Mouse (Mus musculus): ENCODE measurements around the gene Tmem145. TPM values are rescaled to one million over a fixed set of nuclear protein-coding genes. Genes with fewer than 3 reads are reported as not detected.
"Not testable (repeated sequence)": the region's sequence is repeated elsewhere in the genome, so short reads cannot be mapped to it uniquely, and the experiment has no call there.

The Tmem145 gene
- total RNA-seq, 2 experiments from 2014 or later: not detected

DNA sequence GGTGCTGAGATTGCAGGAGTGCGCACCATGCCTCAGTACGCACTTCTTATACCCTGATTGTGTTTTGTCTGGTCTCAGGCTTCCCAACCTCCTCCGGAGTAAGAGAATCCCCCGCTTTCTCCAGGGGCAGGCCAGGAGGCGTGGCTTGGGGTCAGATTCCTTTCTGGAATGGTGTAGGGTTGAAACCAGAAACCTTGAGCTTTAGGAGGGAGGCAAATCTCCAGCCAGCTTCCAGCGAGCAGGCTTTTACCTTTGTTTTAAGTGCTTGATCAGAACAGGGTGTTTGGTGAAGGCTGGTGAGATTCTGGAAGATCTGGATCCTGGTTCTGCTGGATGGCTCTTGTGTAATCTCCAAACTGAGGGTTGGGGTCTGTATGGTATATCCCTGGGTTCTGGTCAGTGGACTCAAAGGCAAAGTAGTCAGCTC, 16.2 kb downstream of the Tmem145 start:
- peak; percentile 49 for DNase-seq

DNA sequence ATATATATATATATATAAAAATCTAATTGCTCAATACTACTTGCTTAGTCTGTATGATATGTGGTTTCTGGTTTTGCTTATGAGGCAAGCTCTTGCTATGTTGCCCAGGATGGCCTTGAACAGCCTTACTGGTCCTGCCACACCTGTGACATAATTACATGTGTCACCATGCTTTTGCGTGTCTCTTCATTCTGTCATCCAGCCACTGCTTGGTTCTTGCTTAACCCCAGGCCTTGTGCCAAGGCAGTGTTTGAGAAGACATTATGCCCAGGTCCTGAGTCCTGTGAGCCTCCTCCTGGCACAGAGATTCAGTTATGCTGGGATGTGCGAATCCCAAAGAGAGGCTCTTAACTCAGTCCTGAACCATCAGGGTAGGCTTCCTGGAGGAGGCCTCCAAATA, 17.3 kb downstream of the Tmem145 start:
- DNase-seq: no peak

DNA sequence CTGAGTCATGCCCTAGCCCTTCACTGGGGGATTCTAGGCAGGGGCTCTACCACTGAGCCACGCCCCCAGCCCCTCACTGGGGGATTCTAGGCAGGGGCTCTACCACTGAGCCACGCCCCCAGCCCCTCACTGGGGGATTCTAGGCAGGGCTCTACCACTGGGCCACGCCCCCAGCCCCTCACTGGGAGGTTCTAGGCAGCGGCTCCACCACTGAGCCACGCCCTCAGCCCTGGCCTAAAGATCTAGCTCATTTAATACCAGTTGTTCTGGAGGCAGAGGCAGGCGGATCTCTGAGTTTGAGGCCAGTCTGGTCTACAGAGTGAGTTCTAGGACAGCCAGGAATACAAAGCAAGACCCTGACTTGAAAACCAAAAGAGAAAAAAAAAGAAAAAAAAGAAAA, 19.5 kb downstream of the Tmem145 start:
- not testable (repeated sequence) for DNase-seq

DNA sequence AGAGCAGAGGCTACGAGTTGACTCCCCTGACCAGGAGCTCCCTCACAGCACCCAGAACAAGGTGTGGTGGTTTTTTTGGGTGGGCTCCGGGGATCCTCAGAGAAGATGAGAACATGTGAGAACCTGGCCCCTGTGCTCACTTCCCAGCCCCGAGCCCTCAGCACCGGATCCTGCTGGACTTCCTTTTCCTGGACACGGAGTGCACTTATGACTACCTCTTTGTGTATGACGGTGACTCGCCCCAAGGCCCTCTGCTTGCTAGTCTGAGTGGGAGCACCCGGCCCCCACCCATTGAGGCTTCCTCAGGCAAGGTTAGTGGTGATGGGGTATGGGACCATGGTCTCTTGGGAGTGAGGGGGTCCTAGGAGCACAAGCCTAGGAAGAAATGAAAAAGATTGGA, 20.3 kb downstream of the Tmem145 start:
- no peak for DNase-seq

DNA sequence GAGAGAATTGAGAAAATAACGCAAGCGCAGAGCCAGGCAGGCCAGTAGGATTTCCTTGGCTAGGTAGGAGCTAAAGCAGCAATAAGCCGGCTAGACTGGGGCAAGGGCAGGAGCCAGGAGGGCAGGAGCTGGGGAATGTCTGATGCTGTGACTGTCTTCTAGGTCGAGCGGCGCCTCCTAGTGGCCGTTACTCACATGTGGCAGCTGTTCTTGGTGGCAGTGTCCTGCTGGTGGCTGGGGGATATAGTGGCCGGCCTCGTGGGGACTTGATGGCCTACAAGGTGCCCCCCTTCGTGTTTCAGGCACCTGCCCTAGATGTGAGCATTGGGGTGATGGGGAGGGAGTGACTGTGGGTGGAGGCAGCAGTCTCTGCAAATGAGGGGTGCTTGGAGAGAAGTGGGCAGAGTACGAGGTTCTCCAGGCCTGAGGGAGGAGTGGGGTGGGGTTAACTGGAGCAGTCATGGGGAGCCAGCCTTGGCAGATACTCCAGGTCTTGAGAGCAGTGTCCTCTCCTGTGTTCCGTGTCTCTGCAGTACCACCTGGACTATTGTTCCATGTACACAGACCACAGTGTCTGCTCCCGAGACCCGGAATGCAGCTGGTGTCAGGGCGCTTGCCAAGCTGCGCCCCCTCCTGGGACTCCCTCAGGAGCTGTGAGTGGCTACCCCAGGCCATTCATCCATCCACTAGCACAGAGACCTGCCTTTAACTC, 27.8 kb downstream of the Tmem145 start:
- DNase-seq: peak; percentile 78

DNA sequence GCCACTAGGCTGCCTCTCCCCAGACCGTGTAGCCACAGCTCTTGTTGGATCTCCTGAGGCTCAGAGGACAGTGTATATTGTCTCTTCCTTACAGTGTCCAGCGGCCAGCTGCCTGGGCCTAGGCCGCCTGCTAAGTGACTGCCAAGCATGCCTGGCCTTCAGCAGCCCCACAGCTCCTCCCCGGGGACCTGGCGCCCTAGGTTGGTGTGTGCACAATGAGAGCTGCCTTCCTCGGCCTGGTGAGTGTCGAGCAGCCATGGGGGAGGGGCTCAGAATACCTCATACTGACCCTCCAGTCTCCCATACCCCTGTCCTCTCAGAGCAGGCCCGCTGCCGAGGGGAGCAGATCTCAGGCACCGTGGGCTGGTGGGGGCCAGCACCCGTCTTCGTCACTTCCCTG, 28.6 kb downstream of the Tmem145 start:
- DNase-seq: no peak

DNA sequence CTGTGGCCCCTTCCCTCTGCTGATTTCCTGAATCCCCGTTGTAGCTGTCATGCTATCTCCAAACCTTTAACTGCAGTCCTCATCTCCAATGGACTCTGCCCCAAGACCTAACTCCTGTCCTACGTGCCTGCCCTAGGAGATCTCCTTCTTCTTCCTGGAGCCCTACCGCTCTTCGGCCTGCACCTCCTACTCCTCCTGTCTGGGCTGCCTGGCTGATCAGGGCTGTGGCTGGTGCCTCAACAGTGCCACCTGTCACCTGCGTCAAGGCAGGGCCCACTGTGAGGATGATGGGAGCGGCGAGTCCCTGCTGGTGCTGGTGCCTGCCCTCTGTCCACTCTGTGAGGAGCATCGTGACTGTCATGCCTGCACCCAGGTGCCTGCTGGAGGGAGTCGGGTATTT, 33.4 kb downstream of the Tmem145 start:
- no peak for DNase-seq

DNA sequence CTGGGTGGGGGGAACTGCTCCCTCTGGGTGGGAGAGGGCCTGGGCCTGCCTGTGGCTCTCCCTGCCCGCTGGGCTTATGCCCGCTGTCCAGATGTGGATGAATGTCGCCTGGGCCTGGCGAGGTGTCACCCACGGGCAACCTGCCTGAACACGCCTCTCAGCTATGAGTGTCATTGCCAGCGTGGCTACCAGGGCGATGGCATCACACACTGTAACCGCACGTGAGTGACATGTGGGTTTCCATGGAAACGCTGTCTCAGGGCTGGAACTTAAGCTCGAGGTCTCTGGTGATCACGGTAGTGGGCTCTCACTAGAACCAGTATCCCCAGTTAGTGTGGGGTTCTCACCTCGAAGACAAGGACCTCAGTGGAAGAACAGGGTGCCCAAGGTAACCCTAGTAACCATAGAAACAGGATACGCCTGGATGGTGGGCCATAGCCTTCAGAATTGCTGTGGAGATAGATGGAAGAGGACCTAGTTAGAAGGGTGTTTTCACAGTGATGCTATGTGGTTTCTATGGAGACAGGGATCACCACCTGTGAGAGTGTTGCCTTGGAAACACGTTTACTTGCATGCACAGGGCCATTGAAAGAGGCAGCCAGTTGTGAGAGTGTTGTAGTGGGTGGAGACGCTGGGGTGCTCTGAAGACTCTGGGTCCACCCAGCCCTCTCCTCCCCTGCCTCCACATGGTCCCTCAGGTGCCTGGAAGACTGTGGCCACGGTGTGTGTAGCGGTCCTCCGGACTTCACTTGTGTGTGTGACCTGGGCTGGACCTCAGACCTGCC, 35.3 kb downstream of the Tmem145 start:
- DNase-seq: no peak

DNA sequence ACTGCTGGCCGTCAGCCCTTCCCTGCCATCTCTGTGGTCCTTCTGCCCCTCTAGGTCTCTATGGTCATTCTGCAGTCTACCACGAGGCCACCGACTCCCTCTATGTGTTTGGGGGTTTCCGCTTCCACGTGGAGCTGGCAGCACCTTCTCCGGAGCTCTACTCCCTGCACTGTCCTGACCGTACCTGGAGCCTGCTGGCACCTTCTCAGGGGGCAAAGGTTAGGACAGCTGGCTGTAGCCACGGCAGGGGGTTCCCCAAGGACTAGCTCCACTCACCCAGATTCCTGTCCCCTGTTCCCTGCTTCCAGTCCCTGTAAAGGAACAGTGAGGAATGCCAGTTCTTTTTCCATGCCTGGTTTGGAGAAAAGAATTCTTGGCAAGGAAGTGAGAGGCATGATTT, 43.0 kb downstream of the Tmem145 start:
- no peak for DNase-seq

DNA sequence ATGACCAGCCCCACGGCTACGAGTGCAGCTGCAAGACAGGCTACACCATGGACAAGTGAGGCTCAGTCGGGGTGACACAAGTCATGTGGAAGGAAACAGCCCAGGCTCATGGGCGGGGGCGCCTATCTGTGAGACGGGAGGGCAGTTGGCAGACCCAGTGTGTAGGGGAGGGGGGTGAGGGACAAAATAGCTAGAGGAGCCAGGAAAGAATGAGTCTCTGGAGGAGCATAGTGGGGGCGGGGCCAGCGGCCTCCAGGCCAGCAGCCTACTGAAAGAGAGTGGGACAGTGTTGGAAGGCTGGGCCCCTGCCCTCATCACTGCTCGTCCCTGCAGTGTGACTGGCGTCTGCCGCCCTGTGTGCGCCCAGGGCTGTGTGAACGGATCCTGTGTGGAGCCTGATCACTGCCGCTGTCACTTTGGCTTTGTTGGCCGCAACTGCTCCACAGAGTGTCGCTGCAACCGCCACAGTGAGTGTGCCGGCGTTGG, 52.9 kb downstream of the Tmem145 start:
- DNase-seq: peak; percentile 34

DNA sequence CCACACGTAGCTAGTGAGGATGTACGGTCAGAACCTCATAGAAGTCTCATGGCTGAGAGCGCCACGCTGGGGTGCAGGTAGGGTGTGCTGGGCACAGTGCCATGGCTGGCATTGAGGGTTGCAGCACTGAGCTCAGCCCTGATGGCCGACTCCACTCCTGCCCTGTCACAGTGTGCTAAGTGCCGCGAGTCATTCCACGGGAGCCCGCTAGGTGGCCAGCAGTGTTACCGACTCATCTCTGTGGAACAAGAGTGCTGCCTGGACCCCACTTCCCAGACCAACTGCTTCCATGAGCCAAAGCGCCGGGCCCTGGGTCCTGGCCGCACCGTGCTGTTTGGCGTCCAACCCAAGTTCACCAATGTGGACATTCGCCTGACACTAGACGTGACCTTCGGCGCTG, 57.2 kb downstream of the Tmem145 start:
- DNase-seq: peak; percentile 45

DNA sequence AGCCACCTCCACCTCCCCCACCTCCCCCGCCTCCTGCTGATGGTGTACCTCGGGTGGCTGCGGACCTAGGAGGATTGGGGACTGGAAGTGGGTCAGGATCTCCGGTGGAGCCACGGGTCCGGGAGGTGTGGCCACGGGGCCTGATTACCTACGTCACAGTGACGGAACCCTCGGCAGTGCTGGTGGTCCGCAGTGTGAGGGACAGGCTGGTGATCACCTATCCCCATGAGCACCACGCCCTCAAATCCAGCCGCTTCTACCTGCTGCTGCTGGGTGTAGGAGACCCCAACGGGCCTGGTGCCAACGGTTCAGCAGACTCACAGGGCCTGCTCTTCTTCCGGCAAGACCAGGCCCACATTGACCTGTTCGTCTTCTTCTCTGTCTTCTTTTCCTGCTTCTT, 57.7 kb downstream of the Tmem145 start:
- no peak for DNase-seq

Other genes with a start within 250 kb of the Tmem145 start
- 10 to 100 TPM in 1 of 2 experiments, 1 to 10 TPM in 1; 7.2 to 11.0 TPM for gene Grik5, start 233.8 kb upstream of the Tmem145 start, total RNA-seq (2021)
- 1 to 10 TPM; 6.9 to 9.0 TPM for gene Zfp574, start 233.5 kb upstream of the Tmem145 start, total RNA-seq (2021)
- gene Pou2f2, start 126.4 kb upstream of the Tmem145 start, total RNA-seq (2021): under 1 TPM; 0.16 to 0.77 TPM
- gene Dedd2, start 85.5 kb upstream of the Tmem145 start, total RNA-seq (2021): 1 to 10 TPM; 6.3 to 7.4 TPM
- 1 to 10 TPM; 6.2 to 8.5 TPM for gene Zfp526, start 84.7 kb upstream of the Tmem145 start, total RNA-seq (2021)
- 10 to 100 TPM; 51.1 to 60.2 TPM for gene Gsk3a, start 68.3 kb upstream of the Tmem145 start, total RNA-seq (2021)
- gene Erf, start 55.3 kb upstream of the Tmem145 start, total RNA-seq (2021): 10 to 100 TPM; 14.9 to 18.4 TPM
- 10 to 100 TPM; 65.7 to 73.4 TPM for gene Cic, start 38.4 kb upstream of the Tmem145 start, total RNA-seq (2021)
- 10 to 100 TPM in 1 of 2 experiments, 1 to 10 TPM in 1; 7.5 to 12.3 TPM for gene Pafah1b3, start 8.1 kb upstream of the Tmem145 start, total RNA-seq (2021)
- not detected for gene Prr19, start 4.7 kb upstream of the Tmem145 start, total RNA-seq (2021)
- gene Megf8, start 11.1 kb downstream of the Tmem145 start, total RNA-seq (2021): 10 to 100 TPM; 24.0 to 27.2 TPM
- gene Cnfn, start 63.6 kb downstream of the Tmem145 start, total RNA-seq (2021): not detected
- 10 to 100 TPM; 18.2 to 18.4 TPM for gene Lipe, start 92.6 kb downstream of the Tmem145 start, total RNA-seq (2021)
- gene Cxcl17, start 106.8 kb downstream of the Tmem145 start, total RNA-seq (2021): not detected
- 1 to 10 TPM; 4.9 to 7.8 TPM for gene Ceacam1, start 171.5 kb downstream of the Tmem145 start, total RNA-seq (2021)
- gene Ceacam2, start 233.8 kb downstream of the Tmem145 start, total RNA-seq (2021): under 1 TPM; 0.35 to 0.75 TPM

Measured in gastrocnemius, postnatal 10 days (tissue).